Mouse (Mus musculus): ENCODE measurements around the gene Ezh1.

GRCm38 (mm10) chr11:101196175-101196574 lies 30.1 kb downstream of the Ezh1 start:
- TF ChIP-seq TAL1 (IDR thresholded peaks at IDR 0.05; ENCODE audit: low read length) (no peak), GATA1 (IDR thresholded peaks at IDR 0.05; ENCODE audit: low read length) (no peak)

Measured in erythroblast, embryonic 14.5 days (primary cell).